Mouse (Mus musculus) heart, embryonic 10.5 days (tissue): ENCODE results near the gene Pld1. TPM values are rescaled to one million over a fixed set of nuclear protein-coding genes. Genes with fewer than 3 reads are reported as not detected.

Source experiments
- DNase-seq: peaks from one replicate; pipeline ENCODE4 v3.0.0-alpha.2; 2017; ENCODE audit warnings: low spot score
- H3K27ac ChIP-seq: fragments of 300-500 bp; sonication (generic); 2 replicates; pipeline ENCODE4 v1.5.1; 2016; ENCODE audit warnings: mild to moderate bottlenecking
- H3K27me3 ChIP-seq: fragments of 300-500 bp; sonication (generic); 2 replicates; pipeline ENCODE4 v1.6.1; 2016; ENCODE audit warnings: mild to moderate bottlenecking; ENCODE audit not compliant: poor library complexity, insufficient read depth, severe bottlenecking
- H3K36me3 ChIP-seq: fragments of 300-500 bp; sonication (generic); 2 replicates; pipeline ENCODE4 v1.6.1; 2016; ENCODE audit warnings: mild to moderate bottlenecking, moderate library complexity
- H3K4me1 ChIP-seq: fragments of 300-500 bp; sonication (generic); 2 replicates; pipeline ENCODE4 v1.6.1; 2016; ENCODE audit warnings: mild to moderate bottlenecking
- H3K4me3 ChIP-seq: fragments of 300-500 bp; sonication (generic); 2 replicates; pipeline ENCODE4 v1.5.1; 2016; ENCODE audit warnings: mild to moderate bottlenecking, moderate library complexity
- H3K9me3 ChIP-seq: fragments of 300-500 bp; sonication (generic); 2 replicates; pipeline ENCODE4 v1.6.1; 2016; ENCODE audit warnings: mild to moderate bottlenecking, moderate library complexity
- WGBS: fragments of 180-500 bp; shearing (Covaris S2); methylation state at CpG from one replicate; pipeline ENCODE4 v1.1.7; 2016; 5-methylcytosine and 5-hydroxymethylcytosine counted together
- polyA plus RNA-seq: library from polyadenylated mRNA; unstranded; fragments of >200 nt; fragmentation: Nextera tagmentation; extraction: Ambion mirVana; gene quantifications from 2 replicates; pipeline ENCODE4 v1.2.1, GENCODE M21; 2016

The Pld1 gene
- polyA plus RNA-seq, 1 experiment from 2014 or later = 5.7 TPM

- H3K36me3 ChIP-seq = no peaks in the 10 kb centered on the region; the same call in 1 of the 2 replicates
- H3K9me3 ChIP-seq = no peaks in the 10 kb centered on the region
- H3K27me3 ChIP-seq = no peaks in the 10 kb centered on the region
- no peak overlapping the region for H3K27ac ChIP-seq
- 58% methylated on average over 4 of the region's 4 CpGs for WGBS
- no peak overlapping the region for H3K4me3 ChIP-seq
- DNase-seq = no peak
- no peaks in the 10 kb centered on the region for H3K4me1 ChIP-seq
Observed at GRCm38 (mm10) chr3:28019727-28020126, 81.2 kb downstream of the Pld1 start.

DNA sequence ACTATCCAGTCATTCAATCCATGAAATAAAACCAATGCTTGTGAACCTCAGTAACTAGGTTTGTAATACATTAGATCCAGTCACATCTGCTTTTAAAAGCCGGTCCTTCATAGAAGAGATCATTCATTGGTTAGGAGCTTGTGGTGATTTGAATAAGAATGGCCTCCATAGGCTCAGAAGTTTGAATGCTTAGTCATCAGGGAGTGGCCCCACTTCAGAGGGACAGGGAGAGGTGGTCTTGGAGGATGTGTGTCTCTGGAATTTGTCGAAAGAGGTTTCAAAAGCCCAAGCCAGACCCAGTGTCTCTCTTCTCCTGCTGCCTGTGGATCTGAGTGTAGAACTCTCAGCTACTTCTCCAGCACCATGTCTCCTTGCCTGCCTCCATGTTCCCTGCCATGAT, 81.9 kb downstream of the Pld1 start:
- DNase-seq = no peak
- H3K36me3 ChIP-seq = no peaks in the 10 kb centered on the region; the same call in 1 of the 2 replicates
- H3K4me1 ChIP-seq = no peaks in the 10 kb centered on the region
- no peaks in the 10 kb centered on the region for H3K9me3 ChIP-seq
- H3K4me3 ChIP-seq = no peak overlapping the region
- H3K27me3 ChIP-seq = no peaks in the 10 kb centered on the region
- WGBS = 91% methylated on average over 2 of the region's 2 CpGs
- no peak overlapping the region for H3K27ac ChIP-seq

DNA sequence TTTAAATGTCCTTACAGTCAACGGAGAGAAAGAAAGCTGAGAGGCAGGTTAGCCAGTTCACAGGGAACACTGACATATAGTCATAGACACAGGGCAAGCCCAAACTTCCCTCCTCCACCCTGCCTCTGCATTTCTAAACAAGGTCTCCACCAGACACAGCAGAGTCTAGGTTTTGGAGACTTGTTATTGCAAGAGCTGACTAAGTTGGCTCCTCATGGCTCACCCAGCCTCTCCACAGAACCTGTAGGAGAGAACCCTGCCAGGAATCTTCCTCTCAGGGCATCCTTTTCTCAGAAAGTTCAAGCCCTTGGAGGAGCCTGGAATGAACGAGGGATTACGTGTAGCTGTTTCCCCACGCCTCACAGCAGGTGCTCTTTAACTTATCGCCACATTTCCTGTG, 83.7 kb downstream of the Pld1 start:
- Histone ChIP-seq H3K27ac (no peak overlapping the region), H3K4me3 (no peak overlapping the region), H3K36me3 (no peaks in the 10 kb centered on the region; the same call in 1 of the 2 replicates), H3K4me1 (peaks cover 10% of the 10 kb centered on the region), H3K27me3 (no peaks in the 10 kb centered on the region), H3K9me3 (no peaks in the 10 kb centered on the region)
- DNase-seq = no peak
- 79% methylated on average over 5 of the region's 5 CpGs for WGBS

GRCm38 (mm10) chr3:28026876-28027275, 88.4 kb downstream of the Pld1 start:
- 41% methylated on average over 3 of the region's 3 CpGs for WGBS
- DNase-seq = no peak

DNA sequence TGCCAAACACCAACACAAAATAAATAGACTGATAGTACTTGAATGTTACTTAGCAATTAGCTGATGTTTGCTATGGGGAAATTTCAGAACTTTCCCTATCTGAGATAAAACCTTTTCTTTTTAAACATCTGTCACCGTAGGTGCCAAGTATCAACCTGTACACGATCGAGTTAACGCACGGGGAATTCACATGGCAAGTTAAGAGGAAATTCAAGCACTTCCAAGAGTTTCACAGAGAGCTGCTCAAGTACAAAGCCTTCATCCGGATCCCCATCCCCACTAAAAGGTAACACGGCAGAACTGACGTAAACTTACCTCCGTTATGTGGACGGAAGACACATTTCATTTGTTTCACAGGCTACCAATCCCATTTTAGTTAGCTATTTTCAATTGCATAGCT, 90.0 kb downstream of the Pld1 start:
- no peak for DNase-seq
- WGBS = 87% methylated on average over 10 of the region's 10 CpGs
- H3K9me3 ChIP-seq = no peaks in the 10 kb centered on the region

More at GRCm38 (mm10) chr3:28026876-28027275, 88.4 kb downstream of the Pld1 start:
- H3K36me3 ChIP-seq = peaks cover 2% of the 10 kb centered on the region; the same call in 1 of the 2 replicates
- H3K27ac ChIP-seq = no peak overlapping the region
- H3K4me3 ChIP-seq = no peak overlapping the region
- H3K27me3 ChIP-seq = no peaks in the 10 kb centered on the region
- H3K4me1 ChIP-seq = peaks cover 17% of the 10 kb centered on the region
- no peaks in the 10 kb centered on the region for H3K9me3 ChIP-seq

DNA sequence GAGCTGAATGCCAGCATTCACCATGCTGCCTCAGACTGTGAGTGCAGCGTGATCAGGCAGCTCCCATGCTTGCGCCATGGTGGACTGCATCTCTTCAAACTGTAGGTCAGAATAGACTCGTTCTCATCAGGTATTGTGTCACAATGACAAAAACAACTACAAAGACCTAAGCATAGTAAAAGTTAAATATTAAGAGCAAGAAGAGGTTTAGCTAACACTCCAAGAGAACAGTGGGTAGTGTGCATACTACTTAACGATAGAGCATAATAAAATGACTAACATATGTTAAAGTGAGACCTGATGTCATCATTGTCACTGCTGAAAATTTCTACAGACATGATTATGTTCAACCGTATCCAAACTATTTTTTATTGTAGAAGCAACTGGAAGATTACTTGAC, 92.4 kb downstream of the Pld1 start:
- Histone ChIP-seq H3K27me3 (no peaks in the 10 kb centered on the region), H3K27ac (no peak overlapping the region), H3K4me1 (peaks cover 21% of the 10 kb centered on the region), H3K36me3 (peaks cover 2% of the 10 kb centered on the region; the same call in 1 of the 2 replicates), H3K4me3 (no peak overlapping the region), H3K9me3 (no peaks in the 10 kb centered on the region)
- DNase-seq = no peak
- WGBS = 91% methylated on average over 5 of the region's 5 CpGs

More for the DNA sequence above, 90.0 kb downstream of the Pld1 start:
- no peak overlapping the region for H3K4me3 ChIP-seq
- no peak overlapping the region for H3K27ac ChIP-seq
- no peaks in the 10 kb centered on the region for H3K27me3 ChIP-seq
- peaks cover 2% of the 10 kb centered on the region; the same call in 1 of the 2 replicates for H3K36me3 ChIP-seq
- peaks cover 22% of the 10 kb centered on the region for H3K4me1 ChIP-seq

DNA sequence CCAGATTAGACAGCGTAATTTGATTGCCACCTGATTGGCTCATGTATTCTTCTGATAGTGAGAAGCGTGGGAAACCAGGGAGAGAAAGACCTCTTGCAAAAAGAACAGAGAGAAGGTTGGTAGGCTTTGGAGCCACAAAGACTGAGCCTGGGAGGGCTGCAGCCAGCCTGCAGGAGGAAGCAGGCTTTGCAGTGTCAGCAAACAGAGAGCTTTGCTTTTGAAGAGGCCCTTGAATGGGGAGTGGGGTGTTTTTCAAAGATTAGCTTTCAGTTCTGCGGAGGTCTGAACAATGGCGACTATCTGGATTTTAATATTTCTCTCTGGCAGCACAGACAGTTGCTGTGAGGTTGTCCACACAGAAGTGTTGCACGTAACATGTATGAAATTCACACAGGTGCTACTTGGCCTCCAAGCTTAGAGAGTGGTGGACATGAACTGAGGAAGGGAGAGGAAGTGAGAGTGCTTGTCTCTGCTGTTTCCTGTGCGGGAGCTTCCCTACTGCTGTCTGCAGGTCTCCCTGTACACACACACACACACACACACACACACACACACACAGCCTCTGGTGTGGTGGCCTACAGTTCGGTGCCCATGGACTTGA, 93.2 kb downstream of the Pld1 start:
- DNase-seq = no peak
- Histone ChIP-seq H3K4me1 (peaks cover 16% of the 10 kb centered on the region), H3K9me3 (no peaks in the 10 kb centered on the region), H3K27me3 (no peaks in the 10 kb centered on the region), H3K4me3 (no peak overlapping the region), H3K27ac (peak overlapping the region; percentile 47; the same call in 1 of the 2 replicates), H3K36me3 (peaks cover 2% of the 10 kb centered on the region; the same call in 1 of the 2 replicates)
- 59% methylated on average over 7 of the region's 7 CpGs for WGBS

GRCm38 (mm10) chr3:28033898-28034297, 95.4 kb downstream of the Pld1 start:
- Histone ChIP-seq H3K4me1 (peaks cover 10% of the 10 kb centered on the region), H3K36me3 (peaks cover 2% of the 10 kb centered on the region; the same call in 1 of the 2 replicates), H3K27me3 (no peaks in the 10 kb centered on the region), H3K27ac (no peak overlapping the region), H3K9me3 (no peaks in the 10 kb centered on the region), H3K4me3 (no peak overlapping the region)
- no peak for DNase-seq
- 89% methylated on average over 3 of the region's 3 CpGs for WGBS

- no peak for DNase-seq
- H3K4me3 ChIP-seq = no peak overlapping the region
- no peak overlapping the region for H3K27ac ChIP-seq
- peaks cover 10% of the 10 kb centered on the region for H3K4me1 ChIP-seq
- 80% methylated on average over 5 of the region's 5 CpGs for WGBS
- no peaks in the 10 kb centered on the region for H3K36me3 ChIP-seq
- H3K27me3 ChIP-seq = no peaks in the 10 kb centered on the region
- no peaks in the 10 kb centered on the region for H3K9me3 ChIP-seq
Observed at GRCm38 (mm10) chr3:28034707-28035333, 96.3 kb downstream of the Pld1 start.

GRCm38 (mm10) chr3:28037320-28037932, 98.9 kb downstream of the Pld1 start:
- H3K4me1 ChIP-seq = no peaks in the 10 kb centered on the region
- no peaks in the 10 kb centered on the region for H3K9me3 ChIP-seq
- 70% methylated on average over 8 of the region's 8 CpGs for WGBS
- DNase-seq = no peak
- no peaks in the 10 kb centered on the region for H3K27me3 ChIP-seq
- no peak overlapping the region for H3K27ac ChIP-seq
- peaks cover 6% of the 10 kb centered on the region; the same call in 1 of the 2 replicates for H3K36me3 ChIP-seq
- H3K4me3 ChIP-seq = no peak overlapping the region

DNA sequence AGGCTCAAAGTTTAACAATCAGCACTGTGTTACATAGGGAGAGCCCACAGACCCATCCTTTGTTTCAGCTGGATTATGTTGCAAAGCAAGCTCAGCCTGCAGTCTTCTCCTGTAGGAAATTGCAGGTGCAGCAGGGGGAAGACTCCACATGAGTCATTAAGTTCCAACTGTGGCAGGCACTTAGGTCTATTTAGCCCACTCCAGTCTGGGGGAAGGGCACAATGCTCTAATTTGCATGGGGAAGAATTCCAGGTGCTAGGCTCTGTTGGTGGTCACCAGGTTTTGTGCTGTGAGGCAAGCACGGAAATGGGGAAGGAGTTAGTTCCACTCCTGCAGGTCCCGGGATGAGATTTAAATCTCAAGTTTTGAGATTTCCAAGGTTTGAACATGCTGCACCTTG, 99.6 kb downstream of the Pld1 start:
- Histone ChIP-seq H3K36me3 (peaks cover 9% of the 10 kb centered on the region; the same call in 1 of the 2 replicates), H3K9me3 (no peaks in the 10 kb centered on the region), H3K4me1 (no peaks in the 10 kb centered on the region), H3K4me3 (no peak overlapping the region), H3K27ac (no peak overlapping the region), H3K27me3 (no peaks in the 10 kb centered on the region)
- WGBS = 53% methylated on average over 2 of the region's 2 CpGs
- no peak for DNase-seq

GRCm38 (mm10) chr3:28039760-28040159, 101.3 kb downstream of the Pld1 start:
- WGBS = 17% methylated on average over 1 of the region's 1 CpGs
- H3K36me3 ChIP-seq = peaks cover 9% of the 10 kb centered on the region; the same call in 1 of the 2 replicates
- H3K27ac ChIP-seq = no peak overlapping the region
- H3K9me3 ChIP-seq = no peaks in the 10 kb centered on the region
- DNase-seq = no peak
- H3K4me1 ChIP-seq = no peaks in the 10 kb centered on the region
- no peaks in the 10 kb centered on the region for H3K27me3 ChIP-seq
- no peak overlapping the region for H3K4me3 ChIP-seq

GRCm38 (mm10) chr3:28041236-28041635, 102.7 kb downstream of the Pld1 start:
- Histone ChIP-seq H3K27ac (no peak overlapping the region), H3K36me3 (peaks cover 9% of the 10 kb centered on the region; the same call in 1 of the 2 replicates), H3K4me3 (no peak overlapping the region), H3K4me1 (no peaks in the 10 kb centered on the region), H3K9me3 (no peaks in the 10 kb centered on the region), H3K27me3 (no peaks in the 10 kb centered on the region)
- 88% methylated on average over 8 of the region's 8 CpGs for WGBS
- no peak for DNase-seq
